Comparison of ENCODE assay signal across 8 mouse cellular contexts in the genomic region with DNA sequence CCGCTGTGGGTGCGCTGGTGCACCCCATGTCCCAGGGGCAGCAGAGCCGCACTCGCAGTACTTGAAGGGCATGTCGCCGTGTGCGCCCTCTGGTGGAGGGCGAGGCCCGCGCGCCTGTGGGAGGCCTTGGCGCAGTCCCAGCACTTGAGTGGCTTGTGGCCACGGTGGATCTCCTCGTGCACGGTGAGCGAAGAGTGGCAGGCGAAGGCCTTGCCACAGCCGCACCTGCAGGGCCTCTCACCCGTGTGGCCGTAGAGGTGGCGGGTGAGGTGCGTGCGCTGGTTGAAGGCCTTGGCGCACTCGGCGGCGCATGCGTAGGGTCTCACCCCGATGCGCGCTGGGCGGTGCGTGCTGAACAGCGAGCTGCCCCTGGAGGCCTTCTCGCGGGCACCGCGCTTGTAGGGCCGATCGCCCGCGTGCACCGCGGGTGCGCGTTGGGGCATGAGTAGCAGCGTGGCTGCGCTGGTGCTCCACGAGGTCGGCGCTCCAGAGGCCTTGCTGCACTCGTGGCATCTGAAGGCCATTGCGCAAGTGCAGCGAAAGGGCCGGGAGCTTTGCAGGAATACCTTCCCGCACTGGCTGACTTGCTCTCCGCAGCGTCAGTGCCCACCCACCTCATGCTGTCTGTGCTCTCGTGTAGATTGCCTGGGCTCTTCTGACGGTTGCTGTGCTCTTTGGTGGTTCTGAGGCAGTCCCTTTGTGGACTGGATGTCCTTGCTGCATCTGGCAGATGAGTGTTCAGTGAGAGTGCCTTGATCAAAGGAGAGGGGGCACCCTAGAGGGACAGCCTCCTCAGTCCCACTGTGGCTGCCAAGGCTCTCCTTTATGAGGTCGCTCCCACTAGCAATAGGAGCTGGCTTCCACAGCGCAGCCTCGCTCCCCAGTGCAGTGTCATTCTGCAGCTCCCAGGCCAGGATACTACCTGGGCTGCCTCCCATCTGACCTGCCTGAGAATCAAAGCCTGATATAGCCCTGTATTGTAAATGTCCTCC. TPM values are rescaled to one million over a fixed set of nuclear protein-coding genes. Genes with fewer than 3 reads are reported as not detected.
DNase-seq lines count a peak whose midpoint lies in the region; ATAC-seq and TF ChIP-seq lines count a peak whose summit lies in the region.

No protein-coding gene starts in this region.

- H3K36me3 ChIP-seq in liver, embryonic 11.5 days (ENCODE audit: control insufficient read depth, insufficient read depth, low read length): no peaks in the 10 kb centered on the region
- H3K36me3 ChIP-seq in stomach, postnatal 0 days (ENCODE audit: control insufficient read depth, insufficient read depth, low read length): no peaks in the 10 kb centered on the region

- peaks cover 43% of the 10 kb centered on the region for H3K27me3 ChIP-seq in liver, embryonic 11.5 days (replicated peaks; ENCODE audit: control insufficient read depth, insufficient read depth, low read length)
- H3K27me3 ChIP-seq in stomach, postnatal 0 days (ENCODE audit: control insufficient read depth, insufficient read depth, low read length): no peaks in the 10 kb centered on the region

- TF ChIP-seq CTCF in stomach, postnatal 0 days (IDR thresholded peaks at IDR 0.05; ENCODE audit: low read depth): peak; percentile 96

- WGBS in liver, embryonic 11.5 days: 2% methylated on average over 63 of the region's 63 CpGs
- 3% methylated on average over 59 of the region's 63 CpGs for WGBS in stomach, postnatal 0 days

- H3K9ac ChIP-seq in liver, embryonic 11.5 days (ENCODE audit: low read depth, low read length): peak overlapping the region; percentile 64
- peak overlapping the region; percentile 61 for H3K9ac ChIP-seq in stomach, postnatal 0 days (ENCODE audit: low read length)

- peak; percentile 73 to 74 for DNase-seq in B cell, adult 2 months
- peak; percentile 66 to 67 for DNase-seq in adrenal gland, adult 18-20 months (ENCODE audit: low spot score in 2 of 2)
- DNase-seq in embryo, embryonic 11 days: peak; percentile 92
- DNase-seq in heart, adult 18-20 months: peak; percentile 58 to 81
- peak; percentile 53 for DNase-seq in kidney, adult 11 months
- peak; percentile 84 for DNase-seq in liver, embryonic 11.5 days (ENCODE audit: low spot score)
- peak; percentile 11 to 47 for DNase-seq in monocyte, adult 2 months (ENCODE audit: low read depth in 1 of 2, low spot score in 2 of 2)
- DNase-seq in stomach, postnatal 0 days (ENCODE audit: low spot score): peak; percentile 84

- no peak for TF ChIP-seq EP300 in stomach, postnatal 0 days (optimal IDR thresholded peaks at IDR 0.05)

- H3K4me2 ChIP-seq in liver, embryonic 11.5 days: peak overlapping the region; percentile 84
- peak overlapping the region; percentile 76 for H3K4me2 ChIP-seq in stomach, postnatal 0 days (replicated peaks; ENCODE audit: low read depth)

- H3K27ac ChIP-seq in liver, embryonic 11.5 days (ENCODE audit: low read depth, low read length): no peak overlapping the region
- H3K27ac ChIP-seq in stomach, postnatal 0 days (replicated peaks): peak overlapping the region; percentile 56; the same call in 1 of the 2 replicates

- H3K9me3 ChIP-seq in liver, embryonic 11.5 days (ENCODE audit: control insufficient read depth, low read length): no peaks in the 10 kb centered on the region
- H3K9me3 ChIP-seq in stomach, postnatal 0 days (ENCODE audit: control insufficient read depth, low read length): no peaks in the 10 kb centered on the region

- ATAC-seq in liver, embryonic 11.5 days (replicated peaks; ENCODE audit: low FRiP score): peak; percentile 80
- ATAC-seq in stomach, postnatal 0 days (ENCODE audit: low FRiP score, low TSS enrichment): peak; percentile 78

- H3K4me1 ChIP-seq in liver, embryonic 11.5 days (replicated peaks; ENCODE audit: control insufficient read depth, insufficient read depth, low read length): peaks cover 11% of the 10 kb centered on the region
- H3K4me1 ChIP-seq in stomach, postnatal 0 days (replicated peaks; ENCODE audit: control insufficient read depth, insufficient read depth): no peaks in the 10 kb centered on the region

- peak overlapping the region; percentile 52 for H3K4me3 ChIP-seq in liver, embryonic 11.5 days (ENCODE audit: low read depth, low read length)
- H3K4me3 ChIP-seq in stomach, postnatal 0 days (ENCODE audit: low read depth, low read length): peak overlapping the region; percentile 45

RNA-seq across cellular contexts. Expression of gene B830017H08Rik, which starts 17.2 kb away (rescaled TPM):
- not detected for total RNA-seq in adrenal gland, adult 18-20 months (2021)
- total RNA-seq in heart, adult 18-20 months (2021): not detected
- polyA plus RNA-seq in liver, embryonic 11.5 days (2014; fragmentation: Nextera tagmentation; extraction: Ambion mirVana): not detected in 2 replicates
- polyA plus RNA-seq in stomach, postnatal 0 days (2015; fragmentation: Nextera tagmentation; extraction: Ambion mirVana): not detected in 2 replicates

RNA-seq across cellular contexts. Expression of gene Scarf2, which starts 18.6 kb away (rescaled TPM):
- 10 to 100 TPM in 1 of 2 experiments, 1 to 10 TPM in 1; 9.5 to 11.7 TPM for total RNA-seq in adrenal gland, adult 18-20 months (2021)
- 1 to 10 TPM; 4.8 TPM for total RNA-seq in heart, adult 18-20 months (2021)
- 5.8 and 6.9 TPM in 2 replicates for polyA plus RNA-seq in liver, embryonic 11.5 days (2014; fragmentation: Nextera tagmentation; extraction: Ambion mirVana)
- 7.8 and 10.7 TPM in 2 replicates for polyA plus RNA-seq in stomach, postnatal 0 days (2015; fragmentation: Nextera tagmentation; extraction: Ambion mirVana)

RNA-seq across cellular contexts. Expression of gene Car15, which starts 22.5 kb away (rescaled TPM):
- total RNA-seq in adrenal gland, adult 18-20 months (2021): 1 to 10 TPM; 1.8 to 2.2 TPM
- total RNA-seq in heart, adult 18-20 months (2021): 1 to 10 TPM; 1.7 to 2.1 TPM
- polyA plus RNA-seq in liver, embryonic 11.5 days (2014; fragmentation: Nextera tagmentation; extraction: Ambion mirVana): 1.1 and 1.9 TPM in 2 replicates
- 0.63 and 1.3 TPM in 2 replicates for polyA plus RNA-seq in stomach, postnatal 0 days (2015; fragmentation: Nextera tagmentation; extraction: Ambion mirVana)

RNA-seq across cellular contexts. Expression of gene Klhl22, which starts 56.3 kb away (rescaled TPM):
- total RNA-seq in adrenal gland, adult 18-20 months (2021): 10 to 100 TPM; 29.8 to 38.3 TPM
- 10 to 100 TPM; 18.2 to 24.2 TPM for total RNA-seq in heart, adult 18-20 months (2021)
- 47.5 and 49.3 TPM in 2 replicates for polyA plus RNA-seq in liver, embryonic 11.5 days (2014; fragmentation: Nextera tagmentation; extraction: Ambion mirVana)
- 32.0 and 34.0 TPM in 2 replicates for polyA plus RNA-seq in stomach, postnatal 0 days (2015; fragmentation: Nextera tagmentation; extraction: Ambion mirVana)

Comparison
In these comparisons a context has a peak if more than half of its experiments do, and no peak if none do; other contexts are left out.
1. DNase-seq: peak in every context shown above with its lines; median percentile 92 in embryo, embryonic 11 days; 84 in liver, embryonic 11.5 days; 84 in stomach, postnatal 0 days; 74 in B cell, adult 2 months; 70 in heart, adult 18-20 months; 66 in adrenal gland, adult 18-20 months; 53 in kidney, adult 11 months; 29 in monocyte, adult 2 months.